Mouse (Mus musculus) embryonic facial prominence, embryonic 11.5 days (tissue): Measurements from ENCODE around the gene Stk11. TPM values are rescaled to one million over a fixed set of nuclear protein-coding genes. Genes with fewer than 3 reads are reported as not detected.

Experiments used
- ATAC-seq: fragments of 200-750 bp; cut with Nextera tagmentation; replicated peaks from 2 replicates; pipeline ENCODE4 v1.8.0; 2017; ENCODE audit warnings: low read depth; ENCODE audit not compliant: insufficient number of reproducible peaks, low FRiP score, low TSS enrichment
- DNase-seq: peaks from one replicate; pipeline ENCODE4 v3.0.0-alpha.2; 2015; ENCODE audit warnings: low spot score
- H3K27ac ChIP-seq: fragments of 300-500 bp; sonication (generic); replicated peaks from 2 replicates; pipeline ENCODE4 v1.5.1; 2014; ENCODE audit warnings: mild to moderate bottlenecking, low read depth, low read length, control low read depth
- H3K27me3 ChIP-seq: fragments of 300-500 bp; sonication (generic); 2 replicates; pipeline ENCODE4 v1.6.1; 2014; ENCODE audit warnings: mild to moderate bottlenecking, low read length, moderate library complexity, mixed read lengths; ENCODE audit not compliant: control insufficient read depth, insufficient read depth
- H3K36me3 ChIP-seq: fragments of 300-500 bp; sonication (generic); replicated peaks from 2 replicates; pipeline ENCODE4 v1.6.1; 2014; ENCODE audit warnings: low read depth, mild to moderate bottlenecking, low read length, moderate library complexity, mixed read lengths; ENCODE audit not compliant: control insufficient read depth, insufficient read depth
- H3K4me1 ChIP-seq: fragments of 300-500 bp; sonication (generic); 2 replicates; pipeline ENCODE4 v1.6.1; 2014; ENCODE audit warnings: low read length, mixed read lengths; ENCODE audit not compliant: control insufficient read depth, insufficient read depth
- H3K4me2 ChIP-seq: fragments of 300-500 bp; sonication (generic); 2 replicates; pipeline ENCODE4 v1.6.1; 2014; ENCODE audit warnings: low read depth, mild to moderate bottlenecking, control low read depth, low read length, moderate library complexity
- H3K4me3 ChIP-seq: fragments of 300-500 bp; sonication (generic); 2 replicates; pipeline ENCODE4 v1.5.1; 2014; ENCODE audit warnings: low read depth, low read length, control low read depth
- H3K9ac ChIP-seq: fragments of 300-500 bp; sonication (generic); replicated peaks from 2 replicates; pipeline ENCODE4 v1.6.1; 2014; ENCODE audit warnings: mild to moderate bottlenecking, control low read depth, low read length
- H3K9me3 ChIP-seq: fragments of 300-500 bp; sonication (generic); replicated peaks from 2 replicates; pipeline ENCODE4 v1.6.1; 2016; ENCODE audit warnings: mild to moderate bottlenecking, low read length, inconsistent platforms, mixed read lengths; ENCODE audit not compliant: control insufficient read depth
- WGBS: fragments of 180-500 bp; shearing (Covaris S2); extraction: QIAGEN DNeasy Blood & Tissue Kit; methylation state at CpG from one replicate; pipeline ENCODE4 v1.1.7; 2014; 5-methylcytosine and 5-hydroxymethylcytosine counted together
- polyA plus RNA-seq: library from polyadenylated mRNA; unstranded; fragments of >200 nt; fragmentation: Nextera tagmentation; extraction: Ambion mirVana; gene quantifications from 2 replicates; pipeline ENCODE4 v1.2.1, GENCODE M21; 2014

Gene Stk11
- polyA plus RNA-seq, 1 experiment from 2014 or later, result 16.6 TPM

DNA sequence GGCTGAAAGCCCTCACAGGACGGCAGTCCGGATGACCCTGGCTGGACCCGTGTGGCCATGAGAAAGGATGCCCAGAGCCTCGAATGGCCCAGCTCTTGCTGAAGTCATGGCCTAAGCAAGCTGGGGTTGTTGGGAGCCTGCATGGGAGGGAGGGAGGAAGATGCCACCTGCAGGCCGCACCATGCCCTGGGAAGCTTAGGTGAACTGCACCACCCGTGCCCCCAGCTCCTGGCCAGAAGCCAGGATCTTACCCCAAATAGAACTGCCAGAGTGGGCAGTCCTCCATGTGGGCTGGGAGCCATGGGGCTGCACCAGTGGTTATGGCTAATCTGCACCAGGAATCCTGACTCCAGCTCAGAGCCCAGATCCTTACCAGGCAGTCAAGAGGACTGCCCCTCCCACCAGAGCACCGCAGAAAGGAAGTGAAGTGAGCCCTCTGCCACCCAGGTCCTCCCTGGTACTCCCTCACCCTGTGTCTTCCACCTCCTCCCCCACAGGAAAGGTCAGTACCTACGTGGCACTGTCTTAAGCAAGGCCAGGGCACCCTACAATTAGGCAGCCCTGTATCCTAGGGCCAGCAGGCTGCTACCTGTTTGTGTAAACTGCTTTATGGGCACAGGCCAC is 17.7 kb downstream of the Stk11 start:
- peaks cover 20% of the 10 kb centered on the region for H3K4me1 ChIP-seq
- no peaks in the 10 kb centered on the region for H3K9me3 ChIP-seq
- peaks cover 10% of the 10 kb centered on the region for H3K36me3 ChIP-seq
- H3K4me3 ChIP-seq, result no peak overlapping the region
- WGBS, result 83% methylated on average over 8 of the region's 8 CpGs
- no peak overlapping the region for H3K4me2 ChIP-seq
- H3K27ac ChIP-seq, result no peak overlapping the region
- H3K9ac ChIP-seq, result no peak overlapping the region
- DNase-seq, result no peak
- H3K27me3 ChIP-seq, result peaks cover 17% of the 10 kb centered on the region
- ATAC-seq, result no peak

DNA sequence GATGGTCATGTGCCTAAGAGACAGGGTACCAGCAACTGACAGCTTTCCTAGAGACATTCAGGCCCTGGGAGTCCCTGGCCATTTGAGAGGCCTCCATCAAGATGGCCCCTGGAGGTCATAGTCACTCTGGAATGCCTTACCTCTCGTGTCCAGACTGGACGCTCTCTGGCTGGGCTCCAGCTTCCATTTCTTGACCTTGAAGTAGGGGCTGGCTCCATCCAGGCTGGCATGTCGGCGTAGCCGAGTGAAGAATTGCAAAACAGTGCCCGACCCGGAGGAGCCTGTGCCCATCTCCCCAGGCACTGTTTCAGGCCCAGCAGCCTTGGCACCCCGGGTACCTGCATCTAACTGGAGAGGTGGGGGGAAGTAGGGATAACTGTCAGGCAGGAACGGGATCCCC is 18.8 kb downstream of the Stk11 start:
- no peak overlapping the region for H3K9ac ChIP-seq

GRCm38 (mm10) chr10:80135161-80135560 is 19.6 kb downstream of the Stk11 start:
- DNase-seq (no peak), ATAC-seq (no peak)
- Histone ChIP-seq H3K9me3 (no peaks in the 10 kb centered on the region), H3K4me2 (no peak overlapping the region), H3K4me3 (no peak overlapping the region), H3K27ac (no peak overlapping the region), H3K4me1 (peaks cover 25% of the 10 kb centered on the region), H3K36me3 (peaks cover 2% of the 10 kb centered on the region; the same call in 1 of the 2 replicates), H3K27me3 (peaks cover 19% of the 10 kb centered on the region), H3K9ac (no peak overlapping the region)
- 78% methylated on average over 10 of the region's 10 CpGs for WGBS

More for the DNA sequence above, 18.8 kb downstream of the Stk11 start:
- Histone ChIP-seq H3K4me1 (peaks cover 25% of the 10 kb centered on the region), H3K36me3 (peaks cover 4% of the 10 kb centered on the region), H3K27me3 (peaks cover 17% of the 10 kb centered on the region), H3K9me3 (no peaks in the 10 kb centered on the region), H3K4me3 (no peak overlapping the region), H3K4me2 (no peak overlapping the region), H3K27ac (no peak overlapping the region)
- ATAC-seq (no peak), DNase-seq (no peak)
- 93% methylated on average over 9 of the region's 9 CpGs for WGBS

- Histone ChIP-seq H3K9me3 (no peaks in the 10 kb centered on the region), H3K27ac (no peak overlapping the region), H3K4me3 (no peak overlapping the region), H3K4me1 (peaks cover 25% of the 10 kb centered on the region), H3K9ac (no peak overlapping the region), H3K36me3 (peaks cover 2% of the 10 kb centered on the region; the same call in 1 of the 2 replicates), H3K4me2 (no peak overlapping the region), H3K27me3 (peaks cover 19% of the 10 kb centered on the region)
- ATAC-seq (no peak), DNase-seq (no peak)
- 93% methylated on average over 1 of the region's 1 CpGs for WGBS
Measured at GRCm38 (mm10) chr10:80135641-80136040, 20.0 kb downstream of the Stk11 start.

GRCm38 (mm10) chr10:80136179-80136951 is 20.8 kb downstream of the Stk11 start:
- H3K4me3 ChIP-seq, result peak overlapping the region; percentile 76
- WGBS, result 19% methylated on average over 45 of the region's 49 CpGs
- ATAC-seq (no peak), DNase-seq (no peak)
- H3K4me2 ChIP-seq, result peak overlapping the region; percentile 98
- peaks cover 21% of the 10 kb centered on the region for H3K4me1 ChIP-seq
- no peaks in the 10 kb centered on the region for H3K9me3 ChIP-seq
- H3K27me3 ChIP-seq, result peaks cover 19% of the 10 kb centered on the region
- no peak overlapping the region for H3K9ac ChIP-seq
- H3K36me3 ChIP-seq, result 0 out of 2 replicates have a peak, but pooled peaks cover 2% of the 10 kb centered on the region
- H3K27ac ChIP-seq, result no peak overlapping the region

DNA sequence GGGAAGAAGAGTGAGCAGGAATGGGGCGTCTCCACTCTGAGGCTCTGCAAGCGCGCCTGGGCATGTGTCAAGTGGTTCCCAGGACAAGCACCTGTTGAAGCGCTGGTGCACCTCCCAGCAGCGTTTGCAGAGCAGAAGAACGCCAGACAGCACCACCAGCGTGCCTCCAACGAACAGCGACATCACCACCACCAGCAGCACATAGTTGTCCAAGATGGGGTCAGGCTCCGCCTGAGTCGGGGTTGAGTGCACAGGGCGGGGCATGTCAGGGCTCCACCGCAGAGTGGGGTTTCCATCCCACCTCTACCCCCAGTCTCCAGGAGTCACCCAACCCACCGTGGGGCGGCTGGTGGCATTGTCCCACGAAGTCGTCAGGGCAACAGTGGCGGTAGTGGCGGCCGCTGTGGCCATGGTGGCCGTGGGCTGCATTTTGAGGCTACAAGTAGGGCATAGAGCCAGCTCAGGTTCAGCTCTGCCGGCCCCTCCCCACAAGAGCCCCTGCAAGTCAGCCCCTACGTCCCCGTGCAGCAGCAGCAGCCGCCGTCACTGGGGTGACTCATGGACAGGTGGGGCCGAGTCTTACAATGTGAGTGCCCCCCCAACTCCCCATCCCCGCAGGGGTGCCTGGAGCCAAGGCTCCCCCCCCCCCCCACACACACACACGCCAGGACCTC is 21.5 kb downstream of the Stk11 start:
- WGBS, result 4% methylated on average over 29 of the region's 29 CpGs
- peak overlapping the region; percentile 34 for H3K9ac ChIP-seq
- H3K36me3 ChIP-seq, result 0 out of 2 replicates have a peak, but pooled peaks cover 2% of the 10 kb centered on the region
- H3K27ac ChIP-seq, result no peak overlapping the region
- H3K4me2 ChIP-seq, result peak overlapping the region; percentile 98
- H3K4me3 ChIP-seq, result peak overlapping the region; percentile 76
- H3K27me3 ChIP-seq, result peaks cover 19% of the 10 kb centered on the region
- H3K9me3 ChIP-seq, result no peaks in the 10 kb centered on the region
- peaks cover 16% of the 10 kb centered on the region for H3K4me1 ChIP-seq
- DNase-seq, result peak; percentile 27
- no peak for ATAC-seq

DNA sequence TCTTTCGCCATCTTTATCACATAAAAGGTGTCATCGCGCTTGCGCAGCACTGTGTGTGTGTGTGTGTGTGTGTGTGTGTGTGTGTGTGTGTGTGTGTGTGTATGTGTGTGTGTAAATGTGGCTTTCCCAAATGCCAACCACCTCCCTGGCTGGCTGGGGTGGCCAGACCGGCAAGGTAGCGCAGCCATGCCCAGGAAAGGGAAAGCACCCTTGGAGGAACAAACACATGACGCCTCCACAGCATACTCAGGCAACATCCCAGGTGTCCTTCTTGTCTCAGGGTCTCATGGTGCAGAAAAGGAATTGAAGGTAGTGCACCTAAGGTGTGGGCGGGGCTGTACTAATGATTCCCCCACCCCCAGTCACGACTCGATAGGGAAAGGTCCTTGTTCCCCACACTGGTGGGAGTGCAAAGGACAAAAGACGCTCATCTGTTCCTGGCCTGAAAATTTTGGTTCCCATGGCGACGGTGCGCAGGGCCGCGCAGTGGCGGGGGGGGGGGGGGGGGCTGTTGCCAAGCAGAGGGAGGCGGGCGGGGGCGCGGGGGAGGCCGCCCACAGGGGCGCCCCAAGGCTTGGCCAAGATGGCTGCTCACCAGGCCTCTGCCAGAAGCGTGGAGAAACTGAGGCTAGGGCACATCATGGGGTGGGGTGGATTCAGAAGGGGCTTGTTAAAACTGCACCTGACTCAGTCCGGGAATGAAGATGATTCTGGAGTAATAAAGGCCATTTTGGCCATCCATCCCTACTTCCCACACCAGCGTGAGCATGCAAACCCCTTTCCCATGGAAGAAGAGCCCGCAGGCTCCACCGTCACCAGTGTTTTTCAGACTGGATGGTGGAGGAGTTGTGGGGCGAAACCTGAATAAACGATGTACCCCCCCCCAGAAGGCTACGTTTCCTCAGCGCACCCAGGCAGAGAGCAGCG is 22.3 kb downstream of the Stk11 start:
- no peak for ATAC-seq
- Histone ChIP-seq H3K4me3 (peak overlapping the region; percentile 76), H3K36me3 (no peaks in the 10 kb centered on the region), H3K27me3 (peaks cover 19% of the 10 kb centered on the region), H3K9ac (peak overlapping the region; percentile 81), H3K27ac (no peak overlapping the region; the same call in 1 of the 2 replicates), H3K4me1 (peaks cover 14% of the 10 kb centered on the region), H3K4me2 (peak overlapping the region; percentile 98), H3K9me3 (no peaks in the 10 kb centered on the region)
- 6% methylated on average over 29 of the region's 33 CpGs for WGBS
- DNase-seq, result peak; percentile 28
